Mouse (Mus musculus) cerebellum, postnatal 36 days (tissue): ENCODE data around the gene Ggact.

Experiments used
- DNase-seq, 2 experiments: peaks; one replicate each; pipeline ENCODE4 v3.0.0; 2021 to 2022; ENCODE audit warnings: mixed read lengths in 2 of 2

Ggact gene

GRCm38 (mm10) chr14:122913657-122914056 is at the start of gene Ggact:
Gene Ggact (minus strand): TSS chr14:122913757.
- DNase-seq = no peak

GRCm38 (mm10) chr14:122957941-122958340 is 44.4 kb upstream of the Ggact start:
- peak; percentile 97 for DNase-seq

- DNase-seq = peak; percentile 63 to 67
These were observed 39.8 kb upstream of the Ggact start for GRCm38 (mm10) chr14:122953331-122953730.

- DNase-seq = no peak
These were observed 39.0 kb upstream of the Ggact start for GRCm38 (mm10) chr14:122952556-122952955.

- DNase-seq = no peak
These were observed 38.3 kb upstream of the Ggact start for GRCm38 (mm10) chr14:122951676-122952445.

- DNase-seq = no peak
These were observed 37.4 kb upstream of the Ggact start for GRCm38 (mm10) chr14:122950915-122951314.

GRCm38 (mm10) chr14:122943475-122943853 is 29.9 kb upstream of the Ggact start:
- DNase-seq = no peak

- DNase-seq = no peak
These were observed 29.4 kb upstream of the Ggact start for GRCm38 (mm10) chr14:122942757-122943474.

GRCm38 (mm10) chr14:122936460-122936859 is 22.9 kb upstream of the Ggact start:
- DNase-seq = peak; percentile 37 to 40

GRCm38 (mm10) chr14:122920011-122920410 is 6.5 kb upstream of the Ggact start:
- DNase-seq = no peak

GRCm38 (mm10) chr14:122917676-122918075 is 4.1 kb upstream of the Ggact start:
- no peak for DNase-seq

- DNase-seq = peak; percentile 80 to 81
These were observed 602 bp downstream of the Ggact start for GRCm38 (mm10) chr14:122912812-122913498.

GRCm38 (mm10) chr14:122912137-122912536 is 1.4 kb downstream of the Ggact start:
- no peak for DNase-seq

GRCm38 (mm10) chr14:122911265-122911664 is 2.3 kb downstream of the Ggact start:
- DNase-seq = no peak

GRCm38 (mm10) chr14:122909368-122910091 is 4.0 kb downstream of the Ggact start:
- DNase-seq = no peak

GRCm38 (mm10) chr14:122908075-122908474 is 5.5 kb downstream of the Ggact start:
- no peak for DNase-seq

- no peak for DNase-seq
These were observed 8.6 kb downstream of the Ggact start for GRCm38 (mm10) chr14:122905007-122905406.

- DNase-seq = no peak
These were observed 9.6 kb downstream of the Ggact start for GRCm38 (mm10) chr14:122903923-122904351.

- DNase-seq = peak; percentile 93 to 96
These were observed 10.7 kb downstream of the Ggact start for GRCm38 (mm10) chr14:122902884-122903283.

GRCm38 (mm10) chr14:122902136-122902535 is 11.4 kb downstream of the Ggact start:
- DNase-seq = peak; percentile 67 to 72

- peak in 1 of 2 experiments; percentile 21 for DNase-seq
These were observed 11.8 kb downstream of the Ggact start for GRCm38 (mm10) chr14:122901715-122902114.

GRCm38 (mm10) chr14:122901177-122901576 is 12.4 kb downstream of the Ggact start:
- DNase-seq = no peak

- peak in 1 of 2 experiments; percentile 46 for DNase-seq
These were observed 12.9 kb downstream of the Ggact start for GRCm38 (mm10) chr14:122900679-122901078.
